Mouse (Mus musculus): Measurements from ENCODE around the gene Ugt1a9. TPM values are rescaled to one million over a fixed set of nuclear protein-coding genes. Genes with fewer than 3 reads are reported as not detected.
"Not testable (repeated sequence)": the region's sequence is repeated elsewhere in the genome, so short reads cannot be mapped to it uniquely, and the experiment has no call there.

Ugt1a9 gene
- total RNA-seq, 1 experiment: not detected

DNA sequence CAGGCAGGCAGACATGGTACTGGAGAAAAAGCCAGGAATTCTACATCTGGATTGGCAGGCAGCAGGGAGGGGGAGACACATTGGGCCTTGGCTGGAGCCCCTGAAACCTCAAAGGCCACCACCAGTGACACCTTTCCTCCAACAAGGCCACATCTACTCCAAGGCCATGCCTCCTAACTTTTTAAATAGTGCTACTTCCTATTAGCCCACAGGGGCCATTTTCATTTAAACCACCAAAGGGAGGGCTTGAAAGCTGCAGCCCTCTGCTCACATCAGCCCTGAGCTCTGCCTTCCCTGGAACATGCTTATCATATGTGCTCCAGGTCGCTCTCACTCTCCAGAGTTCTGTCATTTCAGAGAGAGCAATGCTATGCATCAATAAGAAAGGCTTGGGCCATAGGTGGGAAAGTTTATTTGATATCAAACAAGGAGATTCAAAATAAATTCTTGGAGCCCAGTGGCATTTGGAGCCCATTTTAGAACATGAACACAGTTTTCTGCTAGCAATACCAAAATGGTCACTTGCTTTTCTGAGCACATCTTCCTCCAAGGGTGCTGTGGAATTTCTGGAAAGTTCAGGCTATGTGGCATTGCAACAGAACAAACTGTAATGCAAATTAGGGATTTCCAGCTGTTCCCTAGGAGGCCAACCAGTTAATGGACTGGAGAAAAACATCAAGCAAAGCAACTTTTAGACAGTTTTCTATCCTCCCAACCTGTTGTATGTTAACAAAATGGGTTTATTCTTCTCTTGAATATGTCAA, 34.2 kb downstream of the Ugt1a9 start:
- no peak overlapping the region for H3K9ac ChIP-seq (ENCODE audit: insufficient read depth, low read depth, low read length, poor library complexity, severe bottlenecking)
- no peak overlapping the region for H3K27ac ChIP-seq (ENCODE audit: insufficient read depth, low read depth, low read length, poor library complexity, severe bottlenecking)
- in situ Hi-C loops (cut with MboI; ENCODE audit: low sequenced_read_pairs in 2 of 2, unreplicated experiment in 2 of 2): no loop called here

DNA sequence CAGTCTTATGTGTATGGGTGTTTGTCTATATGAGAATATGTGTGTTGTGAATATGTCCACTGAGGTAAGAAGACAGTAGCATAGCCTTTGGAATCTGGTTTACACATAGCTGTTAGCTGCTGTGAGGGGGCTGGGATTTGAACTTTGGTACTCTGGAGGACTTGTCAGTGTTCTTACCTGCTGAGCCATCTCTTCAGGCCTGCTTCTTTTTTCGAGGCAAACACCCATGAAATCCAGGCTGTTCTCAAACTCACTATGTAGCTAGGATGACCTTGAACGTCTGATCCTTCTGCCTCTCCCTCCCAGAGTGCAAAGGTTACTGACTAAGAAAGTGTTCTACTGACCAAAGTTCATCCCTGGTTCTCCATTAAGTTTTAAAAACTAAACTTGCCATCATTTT, 35.1 kb downstream of the Ugt1a9 start:
- Histone ChIP-seq H3K4me1 (ENCODE audit: control insufficient read depth in 2 of 2, insufficient read depth in 2 of 2, low read length in 2 of 2, poor library complexity in 1 of 2) (no peaks in the 10 kb centered on the region; a peak in 1 of 4 replicates), H3K9ac (ENCODE audit: insufficient read depth, low read depth, low read length, poor library complexity, severe bottlenecking) (no peak overlapping the region), H3K9me3 (ENCODE audit: control insufficient read depth, insufficient read depth, low read depth, low read length) (no peaks in the 10 kb centered on the region; the same call in 1 of the 2 replicates), H3K4me3 (ENCODE audit: insufficient read depth in 1 of 2, low read depth in 1 of 2, low read length in 2 of 2, poor library complexity in 1 of 2, severe bottlenecking in 1 of 2) (no peak overlapping the region), H3K36me3 (ENCODE audit: control insufficient read depth, insufficient read depth, low read length, poor library complexity, severe bottlenecking) (no peaks in the 10 kb centered on the region), H3K27ac (ENCODE audit: insufficient read depth, low read depth, low read length, poor library complexity, severe bottlenecking) (no peak overlapping the region)
- no peak for DNase-seq (ENCODE audit: low read depth, low spot score)
- in situ Hi-C loops (cut with MboI; ENCODE audit: low sequenced_read_pairs in 2 of 2, unreplicated experiment in 2 of 2): no loop called here
- TF ChIP-seq MAFK (IDR thresholded peaks at IDR 0.05; ENCODE audit: insufficient read depth, low read depth, low read length) (no peak), HCFC1 (IDR thresholded peaks at IDR 0.05; ENCODE audit: borderline replicate concordance, insufficient read depth, low read length) (no peak), ZNF384 (IDR thresholded peaks at IDR 0.05; ENCODE audit: low read depth, low read length) (no peak), CHD2 (IDR thresholded peaks at IDR 0.05; ENCODE audit: low read depth, low read length) (no peak), ZC3H11A (IDR thresholded peaks at IDR 0.05; ENCODE audit: borderline replicate concordance, low read depth, low read length) (no peak)

More for the DNA sequence above, 34.2 kb downstream of the Ugt1a9 start:
- Histone ChIP-seq H3K4me3 (ENCODE audit: insufficient read depth in 1 of 2, low read depth in 1 of 2, low read length in 2 of 2, poor library complexity in 1 of 2, severe bottlenecking in 1 of 2) (no peak overlapping the region), H3K9me3 (ENCODE audit: control insufficient read depth, insufficient read depth, low read depth, low read length) (no peaks in the 10 kb centered on the region), H3K4me1 (ENCODE audit: control insufficient read depth in 2 of 2, insufficient read depth in 2 of 2, low read length in 2 of 2, poor library complexity in 1 of 2) (no peaks in the 10 kb centered on the region; a peak in 1 of 4 replicates), H3K36me3 (ENCODE audit: control insufficient read depth, insufficient read depth, low read length, poor library complexity, severe bottlenecking) (no peaks in the 10 kb centered on the region)
- TF ChIP-seq HCFC1 (IDR thresholded peaks at IDR 0.05; ENCODE audit: borderline replicate concordance, insufficient read depth, low read length) (no peak), ZC3H11A (IDR thresholded peaks at IDR 0.05; ENCODE audit: borderline replicate concordance, low read depth, low read length) (no peak), CHD2 (IDR thresholded peaks at IDR 0.05; ENCODE audit: low read depth, low read length) (no peak), MAFK (IDR thresholded peaks at IDR 0.05; ENCODE audit: insufficient read depth, low read depth, low read length) (no peak), ZNF384 (IDR thresholded peaks at IDR 0.05; ENCODE audit: low read depth, low read length) (no peak)
- DNase-seq (ENCODE audit: low read depth, low spot score): no peak

DNA sequence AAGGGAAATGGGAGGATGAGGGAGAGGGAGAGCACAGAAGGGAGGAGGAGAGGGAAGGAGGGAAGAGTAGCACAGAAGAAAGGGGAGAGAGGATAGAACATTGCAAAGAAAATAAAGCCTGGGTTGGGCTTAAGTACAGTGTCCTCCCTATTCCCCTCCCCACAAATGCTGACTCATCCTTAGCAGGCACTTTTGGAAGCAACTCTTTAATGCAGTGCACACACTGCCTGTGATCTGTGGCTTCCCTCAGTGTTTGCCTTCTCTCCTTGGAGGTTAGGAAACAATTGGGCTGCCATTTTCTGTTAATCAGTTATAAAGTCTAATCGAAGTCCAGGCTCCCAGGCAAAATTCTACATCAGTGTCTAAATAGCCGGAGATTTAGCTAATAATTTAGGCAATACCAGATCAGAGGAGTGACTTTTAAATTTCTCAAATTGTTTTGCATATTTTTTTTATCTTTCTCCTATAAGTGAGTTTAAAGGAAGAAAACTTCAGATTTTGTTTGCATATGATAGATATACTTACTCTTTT, 38.5 kb downstream of the Ugt1a9 start:
- H3K36me3 ChIP-seq (ENCODE audit: control insufficient read depth, insufficient read depth, low read length, poor library complexity, severe bottlenecking); H3K4me3 ChIP-seq (ENCODE audit: insufficient read depth in 1 of 2, low read depth in 1 of 2, low read length in 2 of 2, poor library complexity in 1 of 2, severe bottlenecking in 1 of 2); in situ Hi-C loops (cut with MboI; ENCODE audit: low sequenced_read_pairs in 2 of 2, unreplicated experiment in 2 of 2); H3K4me1 ChIP-seq (ENCODE audit: control insufficient read depth in 2 of 2, insufficient read depth in 2 of 2, low read length in 2 of 2, poor library complexity in 1 of 2); H3K9me3 ChIP-seq (ENCODE audit: control insufficient read depth, insufficient read depth, low read depth, low read length); DNase-seq (ENCODE audit: low read depth, low spot score); H3K27ac ChIP-seq (ENCODE audit: insufficient read depth, low read depth, low read length, poor library complexity, severe bottlenecking); H3K9ac ChIP-seq (ENCODE audit: insufficient read depth, low read depth, low read length, poor library complexity, severe bottlenecking): not testable (repeated sequence)

DNA sequence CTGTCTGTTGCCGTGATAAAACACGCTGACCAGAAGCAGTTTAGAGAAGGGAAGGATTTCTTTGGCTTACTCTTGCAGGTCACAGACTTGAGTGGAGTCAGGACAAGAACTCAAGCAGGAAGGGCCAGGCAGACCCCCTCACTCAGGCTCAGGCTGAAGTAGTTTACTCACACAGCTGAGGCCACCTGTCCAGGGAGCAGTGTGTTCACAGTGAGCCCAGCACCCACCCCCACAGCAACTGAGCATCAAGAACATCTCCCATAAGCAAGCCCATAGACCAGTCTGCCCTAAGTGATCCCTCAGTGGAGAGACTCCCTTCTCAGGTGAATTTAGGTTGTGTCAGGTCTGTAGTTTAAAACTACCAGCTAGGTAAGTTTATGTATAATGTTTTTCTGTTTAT, 39.0 kb downstream of the Ugt1a9 start:
- H3K9me3 ChIP-seq (ENCODE audit: control insufficient read depth, insufficient read depth, low read depth, low read length); H3K27ac ChIP-seq (ENCODE audit: insufficient read depth, low read depth, low read length, poor library complexity, severe bottlenecking); H3K36me3 ChIP-seq (ENCODE audit: control insufficient read depth, insufficient read depth, low read length, poor library complexity, severe bottlenecking); DNase-seq (ENCODE audit: low read depth, low spot score); H3K4me1 ChIP-seq (ENCODE audit: control insufficient read depth in 2 of 2, insufficient read depth in 2 of 2, low read length in 2 of 2, poor library complexity in 1 of 2); H3K9ac ChIP-seq (ENCODE audit: insufficient read depth, low read depth, low read length, poor library complexity, severe bottlenecking); in situ Hi-C loops (cut with MboI; ENCODE audit: low sequenced_read_pairs in 2 of 2, unreplicated experiment in 2 of 2); H3K4me3 ChIP-seq (ENCODE audit: insufficient read depth in 1 of 2, low read depth in 1 of 2, low read length in 2 of 2, poor library complexity in 1 of 2, severe bottlenecking in 1 of 2): not testable (repeated sequence)

DNA sequence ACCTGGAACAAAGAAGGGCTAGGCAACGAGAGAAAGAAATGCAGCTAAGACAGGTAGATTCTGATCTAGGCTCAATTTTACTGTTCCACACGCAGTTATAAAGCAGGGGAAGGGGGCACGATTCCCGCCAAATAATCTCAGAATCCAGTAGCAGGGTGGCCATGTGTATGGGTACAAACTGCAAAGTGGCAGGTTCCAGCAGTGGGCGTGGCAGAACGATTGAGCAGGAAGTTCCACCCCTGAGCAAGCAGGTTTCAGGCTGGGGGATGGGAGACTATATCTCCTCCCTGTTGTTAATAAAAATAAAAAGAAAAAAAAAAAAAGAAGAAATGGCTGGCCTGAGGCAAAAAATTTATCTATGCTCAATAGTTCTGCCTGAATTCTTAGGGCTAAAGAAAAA, 42.2 kb downstream of the Ugt1a9 start:
- in situ Hi-C loops (cut with MboI; ENCODE audit: low sequenced_read_pairs in 2 of 2, unreplicated experiment in 2 of 2); H3K4me1 ChIP-seq (ENCODE audit: control insufficient read depth in 2 of 2, insufficient read depth in 2 of 2, low read length in 2 of 2, poor library complexity in 1 of 2); H3K4me3 ChIP-seq (ENCODE audit: insufficient read depth in 1 of 2, low read depth in 1 of 2, low read length in 2 of 2, poor library complexity in 1 of 2, severe bottlenecking in 1 of 2); H3K27ac ChIP-seq (ENCODE audit: insufficient read depth, low read depth, low read length, poor library complexity, severe bottlenecking); DNase-seq (ENCODE audit: low read depth, low spot score); H3K36me3 ChIP-seq (ENCODE audit: control insufficient read depth, insufficient read depth, low read length, poor library complexity, severe bottlenecking); H3K9me3 ChIP-seq (ENCODE audit: control insufficient read depth, insufficient read depth, low read depth, low read length); H3K9ac ChIP-seq (ENCODE audit: insufficient read depth, low read depth, low read length, poor library complexity, severe bottlenecking): not testable (repeated sequence)

DNA sequence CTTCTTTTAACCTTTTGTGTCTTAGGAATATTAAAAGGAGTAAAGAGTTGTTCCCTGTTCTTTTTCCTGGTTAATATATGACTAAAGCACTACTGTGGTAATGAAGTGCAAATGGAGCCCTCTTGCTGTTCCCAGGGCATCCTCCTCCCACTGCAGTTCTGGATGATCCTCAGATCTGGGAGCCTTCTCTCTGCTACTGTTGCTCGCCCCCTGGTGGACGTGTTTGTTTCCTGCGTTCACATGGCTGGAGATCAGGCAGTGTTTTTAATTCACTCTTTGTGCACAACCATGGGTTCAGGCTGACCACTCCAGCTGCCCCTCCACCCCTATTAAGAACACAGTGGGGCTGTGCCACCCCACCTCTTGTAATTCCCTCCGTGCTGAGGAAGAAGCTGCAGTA, 50.0 kb downstream of the Ugt1a9 start:
- H3K36me3 ChIP-seq (ENCODE audit: control insufficient read depth, insufficient read depth, low read length, poor library complexity, severe bottlenecking); in situ Hi-C loops (cut with MboI; ENCODE audit: low sequenced_read_pairs in 2 of 2, unreplicated experiment in 2 of 2); H3K27ac ChIP-seq (ENCODE audit: insufficient read depth, low read depth, low read length, poor library complexity, severe bottlenecking); H3K9me3 ChIP-seq (ENCODE audit: control insufficient read depth, insufficient read depth, low read depth, low read length); H3K4me1 ChIP-seq (ENCODE audit: control insufficient read depth in 2 of 2, insufficient read depth in 2 of 2, low read length in 2 of 2, poor library complexity in 1 of 2); H3K9ac ChIP-seq (ENCODE audit: insufficient read depth, low read depth, low read length, poor library complexity, severe bottlenecking); H3K4me3 ChIP-seq (ENCODE audit: insufficient read depth in 1 of 2, low read depth in 1 of 2, low read length in 2 of 2, poor library complexity in 1 of 2, severe bottlenecking in 1 of 2); DNase-seq (ENCODE audit: low read depth, low spot score): not testable (repeated sequence)

DNA sequence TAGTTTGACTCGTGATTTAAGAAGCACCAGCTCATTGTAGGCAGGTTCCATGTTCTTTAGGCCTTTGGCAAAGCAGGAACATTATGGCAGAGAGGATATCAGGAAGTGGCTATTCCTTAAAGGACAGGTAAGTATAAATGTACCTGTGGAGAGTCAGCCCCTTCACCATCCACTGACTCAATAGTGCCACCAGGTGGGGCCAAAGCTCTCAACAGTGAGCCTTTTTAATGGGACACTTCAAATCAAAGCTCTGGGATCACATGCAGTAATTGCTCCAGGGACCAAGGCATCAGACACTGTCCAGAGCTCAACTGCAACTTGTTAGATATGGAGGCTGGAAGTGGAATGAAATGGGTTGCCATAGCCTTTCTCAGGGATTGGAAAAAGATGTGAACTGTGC, 50.9 kb downstream of the Ugt1a9 start:
- in situ Hi-C loops (cut with MboI; ENCODE audit: low sequenced_read_pairs in 2 of 2, unreplicated experiment in 2 of 2): not testable (repeated sequence)

More for the DNA sequence above, 50.9 kb downstream of the Ugt1a9 start:
- not testable (repeated sequence) for H3K4me3 ChIP-seq (ENCODE audit: insufficient read depth in 1 of 2, low read depth in 1 of 2, low read length in 2 of 2, poor library complexity in 1 of 2, severe bottlenecking in 1 of 2); H3K27ac ChIP-seq (ENCODE audit: insufficient read depth, low read depth, low read length, poor library complexity, severe bottlenecking); H3K36me3 ChIP-seq (ENCODE audit: control insufficient read depth, insufficient read depth, low read length, poor library complexity, severe bottlenecking); H3K9me3 ChIP-seq (ENCODE audit: control insufficient read depth, insufficient read depth, low read depth, low read length); DNase-seq (ENCODE audit: low read depth, low spot score); H3K4me1 ChIP-seq (ENCODE audit: control insufficient read depth in 2 of 2, insufficient read depth in 2 of 2, low read length in 2 of 2, poor library complexity in 1 of 2); H3K9ac ChIP-seq (ENCODE audit: insufficient read depth, low read depth, low read length, poor library complexity, severe bottlenecking)
